In the genomic region with DNA sequence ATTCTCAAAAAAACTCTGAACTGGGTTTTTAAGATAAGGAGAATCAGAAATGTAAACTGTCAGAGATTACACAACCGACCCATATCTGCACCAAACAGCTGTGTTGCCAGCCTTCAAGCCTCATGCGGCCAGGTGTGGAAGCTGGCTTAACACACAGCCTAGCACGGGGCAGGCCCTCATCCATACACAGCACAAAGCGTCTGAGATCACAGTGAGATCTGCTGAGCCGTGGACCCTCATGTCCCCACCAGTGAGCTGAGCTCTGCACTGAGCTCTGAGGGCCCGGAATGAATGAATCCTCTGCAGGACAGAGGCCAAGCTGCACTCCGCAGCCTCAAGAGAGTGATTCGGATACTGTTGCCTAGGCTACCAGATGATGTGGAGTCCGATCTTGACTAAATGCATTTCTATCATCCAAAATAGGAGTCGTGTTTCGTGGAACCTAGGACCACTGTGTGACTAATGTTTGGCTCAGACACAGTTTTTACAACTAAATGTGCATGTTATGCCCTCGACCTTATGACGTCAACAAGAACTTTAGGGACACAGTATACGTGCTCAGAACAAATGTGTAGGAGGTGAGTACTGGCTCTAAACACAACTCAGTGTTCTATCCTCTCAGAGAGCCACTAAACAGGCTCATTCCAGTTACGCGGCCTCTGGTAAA, we compare ENCODE assay signal across 8 mouse cellular contexts. TPM values are rescaled to one million over a fixed set of nuclear protein-coding genes. Genes with fewer than 3 reads are reported as not detected.
DNase-seq lines count a peak whose midpoint lies in the region; ATAC-seq and TF ChIP-seq lines count a peak whose summit lies in the region.

No protein-coding gene starts in this region.

- peak; percentile 33; the same call in 1 of the 2 replicates for ATAC-seq in kidney, embryonic 16.5 days (ENCODE audit: low FRiP score, low TSS enrichment)
- peak; percentile 67; the same call in 1 of the 2 replicates for ATAC-seq in limb, embryonic 12.5 days (ENCODE audit: insufficient number of reproducible peaks, insufficient read depth, low FRiP score, low TSS enrichment, low read depth)
- no peak for ATAC-seq in neural tube, embryonic 12.5 days (ENCODE audit: low FRiP score, low read depth)
- ATAC-seq in forebrain, embryonic 11.5 days (replicated peaks; ENCODE audit: low FRiP score), result no peak
- no peak; the same call in 1 of the 2 replicates for ATAC-seq in forebrain, postnatal 0 days

- H3K4me3 ChIP-seq in kidney, embryonic 16.5 days (ENCODE audit: low read length), result no peak overlapping the region
- no peak overlapping the region for H3K4me3 ChIP-seq in limb, embryonic 12.5 days (replicated peaks)
- no peak overlapping the region for H3K4me3 ChIP-seq in neural tube, embryonic 12.5 days
- H3K4me3 ChIP-seq in forebrain, embryonic 11.5 days (ENCODE audit: low read depth, low read length), result no peak overlapping the region
- no peak overlapping the region for H3K4me3 ChIP-seq in forebrain, postnatal 0 days (ENCODE audit: low read depth, low read length)

- no peaks in the 10 kb centered on the region for H3K9me3 ChIP-seq in kidney, embryonic 16.5 days (ENCODE audit: low read length)
- H3K9me3 ChIP-seq in limb, embryonic 12.5 days, result no peaks in the 10 kb centered on the region
- no peaks in the 10 kb centered on the region for H3K9me3 ChIP-seq in neural tube, embryonic 12.5 days
- H3K9me3 ChIP-seq in forebrain, embryonic 11.5 days (ENCODE audit: control insufficient read depth, low read length), result no peaks in the 10 kb centered on the region
- H3K9me3 ChIP-seq in forebrain, postnatal 0 days (ENCODE audit: low read length), result no peaks in the 10 kb centered on the region

- no peak for DNase-seq in kidney, adult 18-20 months
- peak; percentile 47 for DNase-seq in c-Kit-positive CD71-positive TER-119-positive erythroid progenitor cells, embryonic 14.5 days (ENCODE audit: low spot score)
- no peak for DNase-seq in forebrain, embryonic 11.5 days (ENCODE audit: low spot score)
- no peak for DNase-seq in embryo, embryonic 10 days (ENCODE audit: low spot score)
- DNase-seq in forebrain, postnatal 0 days, result no peak

- 0 out of 2 replicates have a peak, but pooled peaks cover 5% of the 10 kb centered on the region for H3K36me3 ChIP-seq in kidney, embryonic 16.5 days (ENCODE audit: insufficient read depth, low read length)
- H3K36me3 ChIP-seq in limb, embryonic 12.5 days, result peaks cover 12% of the 10 kb centered on the region; the same call in 1 of the 2 replicates
- peaks cover 4% of the 10 kb centered on the region; the same call in 1 of the 2 replicates for H3K36me3 ChIP-seq in neural tube, embryonic 12.5 days
- no peaks in the 10 kb centered on the region for H3K36me3 ChIP-seq in forebrain, embryonic 11.5 days (ENCODE audit: control insufficient read depth, insufficient read depth, low read length)
- H3K36me3 ChIP-seq in forebrain, postnatal 0 days (ENCODE audit: insufficient read depth), result peaks cover 6% of the 10 kb centered on the region; the same call in 1 of the 2 replicates

- H3K27ac ChIP-seq in kidney, embryonic 16.5 days (ENCODE audit: low read length), result peak overlapping the region; percentile 44
- H3K27ac ChIP-seq in limb, embryonic 12.5 days, result peak overlapping the region; percentile 31; the same call in 1 of the 2 replicates
- peak overlapping the region; percentile 9; the same call in 1 of the 2 replicates for H3K27ac ChIP-seq in neural tube, embryonic 12.5 days
- no peak overlapping the region for H3K27ac ChIP-seq in forebrain, embryonic 11.5 days (ENCODE audit: low read depth, low read length)
- H3K27ac ChIP-seq in forebrain, postnatal 0 days (ENCODE audit: low read depth, low read length), result no peak overlapping the region

- peaks cover 20% of the 10 kb centered on the region; the same call in 1 of the 2 replicates for H3K4me1 ChIP-seq in kidney, embryonic 16.5 days (ENCODE audit: insufficient read depth, low read length)
- H3K4me1 ChIP-seq in limb, embryonic 12.5 days (replicated peaks), result peaks cover 42% of the 10 kb centered on the region
- H3K4me1 ChIP-seq in neural tube, embryonic 12.5 days, result peaks cover 10% of the 10 kb centered on the region; the same call in 1 of the 2 replicates
- peaks cover 4% of the 10 kb centered on the region; the same call in 1 of the 2 replicates for H3K4me1 ChIP-seq in forebrain, embryonic 11.5 days (replicated peaks; ENCODE audit: control insufficient read depth, insufficient read depth, low read length)
- H3K4me1 ChIP-seq in forebrain, postnatal 0 days (ENCODE audit: insufficient read depth), result no peaks in the 10 kb centered on the region

- no peak for TF ChIP-seq CTCF in forebrain, postnatal 0 days (IDR thresholded peaks at IDR 0.05; ENCODE audit: low read depth)

- H3K27me3 ChIP-seq in kidney, embryonic 16.5 days (ENCODE audit: insufficient read depth, low read length), result no peaks in the 10 kb centered on the region
- no peaks in the 10 kb centered on the region for H3K27me3 ChIP-seq in limb, embryonic 12.5 days
- H3K27me3 ChIP-seq in neural tube, embryonic 12.5 days (replicated peaks), result no peaks in the 10 kb centered on the region
- H3K27me3 ChIP-seq in forebrain, embryonic 11.5 days (ENCODE audit: control insufficient read depth, insufficient read depth, low read length), result no peaks in the 10 kb centered on the region
- no peaks in the 10 kb centered on the region for H3K27me3 ChIP-seq in forebrain, postnatal 0 days (ENCODE audit: insufficient read depth, low read length)

- H3K9ac ChIP-seq in kidney, embryonic 16.5 days (replicated peaks; ENCODE audit: low read length), result no peak overlapping the region
- peak overlapping the region; percentile 23; the same call in 1 of the 2 replicates for H3K9ac ChIP-seq in limb, embryonic 12.5 days (replicated peaks)
- 0 out of 2 replicates have a peak overlapping the region, but pooled peaks have one; percentile 29 for H3K9ac ChIP-seq in neural tube, embryonic 12.5 days
- H3K9ac ChIP-seq in forebrain, embryonic 11.5 days (ENCODE audit: low read length), result no peak overlapping the region
- H3K9ac ChIP-seq in forebrain, postnatal 0 days, result no peak overlapping the region

- no peak overlapping the region for H3K4me2 ChIP-seq in kidney, embryonic 16.5 days (replicated peaks; ENCODE audit: low read depth, low read length)
- H3K4me2 ChIP-seq in limb, embryonic 12.5 days, result no peak overlapping the region
- H3K4me2 ChIP-seq in neural tube, embryonic 12.5 days (replicated peaks), result no peak overlapping the region
- no peak overlapping the region for H3K4me2 ChIP-seq in forebrain, embryonic 11.5 days (ENCODE audit: low read depth, low read length, severe bottlenecking)
- H3K4me2 ChIP-seq in forebrain, postnatal 0 days (ENCODE audit: low read depth), result no peak overlapping the region

- WGBS in kidney, embryonic 16.5 days, result 46% methylated on average over 16 of the region's 16 CpGs
- WGBS in limb, embryonic 12.5 days, result 68% methylated on average over 16 of the region's 16 CpGs
- WGBS in neural tube, embryonic 12.5 days, result 67% methylated on average over 16 of the region's 16 CpGs
- 81% methylated on average over 16 of the region's 16 CpGs for WGBS in forebrain, embryonic 11.5 days
- 71% methylated on average over 16 of the region's 16 CpGs for WGBS in forebrain, postnatal 0 days

RNA-seq across cellular contexts. Expression of a gene that starts 27.6 kb away (rescaled TPM):
- polyA plus RNA-seq in kidney, embryonic 16.5 days (2015; fragmentation: Nextera tagmentation; extraction: Ambion mirVana), result 5.4 and 6.8 TPM in 2 replicates
- 7.9 and 8.3 TPM in 2 replicates for polyA plus RNA-seq in limb, embryonic 12.5 days (2016; fragmentation: Nextera tagmentation; extraction: Ambion mirVana)
- 6.2 and 6.3 TPM in 2 replicates for polyA plus RNA-seq in neural tube, embryonic 12.5 days (2016; fragmentation: Nextera tagmentation; extraction: Ambion mirVana)
- 5.6 and 7.9 TPM in 2 replicates for polyA plus RNA-seq in forebrain, embryonic 11.5 days (2014; fragmentation: Nextera tagmentation; extraction: Ambion mirVana)
- 4.9 and 8.4 TPM in 2 replicates for total RNA-seq in forebrain, postnatal 0 days (2014; rRNA removed)
- polyA plus RNA-seq in forebrain, postnatal 0 days (2015; fragmentation: Nextera tagmentation; extraction: Ambion mirVana), result 0.65 and 1.7 TPM in 2 replicates

Comparison
In these comparisons a context has a peak if more than half of its experiments do, and no peak if none do; other contexts are left out.
1. ATAC-seq: peak in kidney, embryonic 16.5 days (single experiment) and limb, embryonic 12.5 days (single experiment); none in neural tube, embryonic 12.5 days (single experiment), forebrain, embryonic 11.5 days (single experiment) and forebrain, postnatal 0 days (single experiment).
2. H3K27ac ChIP-seq: peak in kidney, embryonic 16.5 days (single experiment), limb, embryonic 12.5 days (single experiment) and neural tube, embryonic 12.5 days (single experiment); none in forebrain, embryonic 11.5 days (single experiment) and forebrain, postnatal 0 days (single experiment).
3. H3K9ac ChIP-seq: peak in limb, embryonic 12.5 days (single experiment) and neural tube, embryonic 12.5 days (single experiment); none in kidney, embryonic 16.5 days (single experiment), forebrain, embryonic 11.5 days (single experiment) and forebrain, postnatal 0 days (single experiment).